Mouse (Mus musculus): ENCODE data around the gene Ankrd33. TPM values are rescaled to one million over a fixed set of nuclear protein-coding genes. Genes with fewer than 3 reads are reported as not detected.

Gene Ankrd33
- total RNA-seq, 2 experiments from 2014 or later = not detected

- peak; percentile 30 for ATAC-seq (replicated peaks; ENCODE audit: poor library complexity, severe bottlenecking)
Observed at GRCm38 (mm10) chr15:101144779-101145178, 29.2 kb downstream of the Ankrd33 start.

- ATAC-seq (replicated peaks; ENCODE audit: poor library complexity, severe bottlenecking) = peak; percentile 84
Observed at GRCm38 (mm10) chr15:101145424-101146099, 30.0 kb downstream of the Ankrd33 start.

- peak; percentile 53 for ATAC-seq (replicated peaks; ENCODE audit: poor library complexity, severe bottlenecking)
Observed at GRCm38 (mm10) chr15:101146100-101146965, 30.8 kb downstream of the Ankrd33 start.

- 0 out of 2 replicates have a peak, but pooled peaks have one; percentile 4 for ATAC-seq (replicated peaks; ENCODE audit: poor library complexity, severe bottlenecking)
Observed at GRCm38 (mm10) chr15:101147115-101147909, 31.8 kb downstream of the Ankrd33 start.

GRCm38 (mm10) chr15:101147910-101148273 is 32.3 kb downstream of the Ankrd33 start:
- ATAC-seq (replicated peaks; ENCODE audit: poor library complexity, severe bottlenecking) = no peak

GRCm38 (mm10) chr15:101148604-101149003 is 33.0 kb downstream of the Ankrd33 start:
- ATAC-seq (replicated peaks; ENCODE audit: poor library complexity, severe bottlenecking) = no peak

- ATAC-seq (replicated peaks; ENCODE audit: poor library complexity, severe bottlenecking) = no peak
Observed at GRCm38 (mm10) chr15:101151409-101152261, 36.1 kb downstream of the Ankrd33 start.

GRCm38 (mm10) chr15:101154700-101155616 is 39.4 kb downstream of the Ankrd33 start:
- ATAC-seq (replicated peaks; ENCODE audit: poor library complexity, severe bottlenecking) = peak; percentile 65

GRCm38 (mm10) chr15:101160128-101160527 is 44.6 kb downstream of the Ankrd33 start:
- peak; percentile 29; the same call in 1 of the 2 replicates for ATAC-seq (replicated peaks; ENCODE audit: poor library complexity, severe bottlenecking)

- no peak for ATAC-seq (replicated peaks; ENCODE audit: poor library complexity, severe bottlenecking)
Observed at GRCm38 (mm10) chr15:101160591-101160990, 45.0 kb downstream of the Ankrd33 start.

- ATAC-seq (replicated peaks; ENCODE audit: poor library complexity, severe bottlenecking) = no peak
Observed at GRCm38 (mm10) chr15:101161534-101161933, 46.0 kb downstream of the Ankrd33 start.

GRCm38 (mm10) chr15:101163056-101163458 is 47.5 kb downstream of the Ankrd33 start:
- no peak for ATAC-seq (replicated peaks; ENCODE audit: poor library complexity, severe bottlenecking)

- ATAC-seq (replicated peaks; ENCODE audit: poor library complexity, severe bottlenecking) = no peak
Observed at GRCm38 (mm10) chr15:101163854-101164253, 48.3 kb downstream of the Ankrd33 start.

GRCm38 (mm10) chr15:101164291-101164690 is 48.7 kb downstream of the Ankrd33 start:
- ATAC-seq (replicated peaks; ENCODE audit: poor library complexity, severe bottlenecking) = no peak

- peak; percentile 35; the same call in 1 of the 2 replicates for ATAC-seq (replicated peaks; ENCODE audit: poor library complexity, severe bottlenecking)
Observed at GRCm38 (mm10) chr15:101165658-101166437, 50.3 kb downstream of the Ankrd33 start.

GRCm38 (mm10) chr15:101167553-101167952 is 52.0 kb downstream of the Ankrd33 start:
- ATAC-seq (replicated peaks; ENCODE audit: poor library complexity, severe bottlenecking) = no peak

All from granulocyte monocyte progenitor cell, adult 5-6 weeks (primary cell).